Comparison of ENCODE assay signal across 24 mouse cellular contexts in the genomic region with DNA sequence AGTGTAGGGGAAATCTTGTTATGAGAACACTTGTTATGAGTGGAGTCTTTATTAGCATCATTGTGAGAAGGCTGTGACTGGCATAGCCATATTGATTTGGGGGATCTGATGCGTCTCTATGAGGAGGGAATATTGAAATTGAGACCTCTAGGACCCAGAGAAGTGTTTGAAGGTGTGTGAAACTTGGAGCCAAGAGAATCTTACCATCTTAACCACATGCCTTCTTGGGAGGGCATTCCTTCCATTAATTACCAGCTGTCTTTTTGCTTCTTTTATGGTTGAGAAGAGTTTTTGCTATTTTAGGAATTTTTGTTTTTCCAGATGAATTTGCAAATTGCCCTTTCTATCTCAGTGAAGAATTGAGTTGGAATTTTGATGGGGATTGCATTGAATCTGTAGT.
DNase-seq lines count a peak whose midpoint lies in the region; ATAC-seq and TF ChIP-seq lines count a peak whose summit lies in the region.
"Had no signal": no experiment of that assay in that cellular context is flagged by ENCODE, and none has a peak within 500 bp of the region (broad histone marks: within the 10 kb centered on the region; RNA-seq: fewer than 3 reads in every experiment).

No protein-coding gene starts in this region.

- no peak overlapping the region for H3K4me2 ChIP-seq in forebrain, embryonic 13.5 days
- no peak overlapping the region for H3K4me2 ChIP-seq in limb, embryonic 14.5 days (replicated peaks; ENCODE audit: low read depth, low read length, severe bottlenecking)
- no peak overlapping the region for H3K4me2 ChIP-seq in liver, embryonic 11.5 days
- H3K4me2 ChIP-seq: embryonic facial prominence, embryonic 12.5 days; forebrain, embryonic 15.5 days; heart, embryonic 13.5 days; hindbrain, embryonic 14.5 days had no signal

- 0 out of 2 replicates have a peak overlapping the region, but pooled peaks have one; percentile 44 for H3K27ac ChIP-seq in forebrain, embryonic 10.5 days
- no peak overlapping the region for H3K27ac ChIP-seq in forebrain, embryonic 13.5 days
- H3K27ac ChIP-seq in embryonic facial prominence, embryonic 10.5 days (replicated peaks): peak overlapping the region; percentile 65; the same call in 1 of the 2 replicates
- peak overlapping the region; percentile 3; the same call in 1 of the 2 replicates for H3K27ac ChIP-seq in limb, embryonic 14.5 days (replicated peaks; ENCODE audit: low read depth, low read length)
- no peak overlapping the region for H3K27ac ChIP-seq in liver, embryonic 11.5 days (ENCODE audit: low read depth, low read length)
- H3K27ac ChIP-seq: embryonic facial prominence, embryonic 12.5 days; forebrain, embryonic 15.5 days; heart, adult 2 months; heart, embryonic 10.5 days; heart, embryonic 13.5 days; hindbrain, embryonic 14.5 days; hindbrain, postnatal 0 days had no signal

- H3K9me3 ChIP-seq in forebrain, embryonic 10.5 days: no peaks in the 10 kb centered on the region
- no peaks in the 10 kb centered on the region for H3K9me3 ChIP-seq in forebrain, embryonic 13.5 days (replicated peaks)
- no peaks in the 10 kb centered on the region for H3K9me3 ChIP-seq in embryonic facial prominence, embryonic 10.5 days
- no peaks in the 10 kb centered on the region for H3K9me3 ChIP-seq in limb, embryonic 14.5 days (ENCODE audit: control insufficient read depth, low read length)
- no peaks in the 10 kb centered on the region for H3K9me3 ChIP-seq in liver, embryonic 11.5 days (ENCODE audit: control insufficient read depth, low read length)
- H3K9me3 ChIP-seq: embryonic facial prominence, embryonic 12.5 days; forebrain, embryonic 15.5 days; heart, embryonic 10.5 days; heart, embryonic 13.5 days had no signal

- peaks cover 15% of the 10 kb centered on the region for H3K27me3 ChIP-seq in forebrain, embryonic 10.5 days (ENCODE audit: poor library complexity, severe bottlenecking)
- no peaks in the 10 kb centered on the region for H3K27me3 ChIP-seq in forebrain, embryonic 13.5 days
- no peaks in the 10 kb centered on the region for H3K27me3 ChIP-seq in embryonic facial prominence, embryonic 10.5 days (replicated peaks; ENCODE audit: low read depth, poor library complexity, severe bottlenecking)
- no peaks in the 10 kb centered on the region for H3K27me3 ChIP-seq in limb, embryonic 14.5 days (ENCODE audit: control insufficient read depth, insufficient read depth, low read length)
- no peaks in the 10 kb centered on the region for H3K27me3 ChIP-seq in liver, embryonic 11.5 days (replicated peaks; ENCODE audit: control insufficient read depth, insufficient read depth, low read length)
- H3K27me3 ChIP-seq: embryonic facial prominence, embryonic 12.5 days; forebrain, embryonic 15.5 days; heart, embryonic 13.5 days had no signal

- peaks cover 6% of the 10 kb centered on the region for H3K4me1 ChIP-seq in forebrain, embryonic 10.5 days
- no peaks in the 10 kb centered on the region for H3K4me1 ChIP-seq in forebrain, embryonic 13.5 days
- peaks cover 15% of the 10 kb centered on the region; the same call in 1 of the 2 replicates for H3K4me1 ChIP-seq in embryonic facial prominence, embryonic 10.5 days
- peaks cover 5% of the 10 kb centered on the region for H3K4me1 ChIP-seq in limb, embryonic 14.5 days (ENCODE audit: control insufficient read depth, insufficient read depth, low read length)
- no peaks in the 10 kb centered on the region for H3K4me1 ChIP-seq in liver, embryonic 11.5 days (replicated peaks; ENCODE audit: control insufficient read depth, insufficient read depth, low read length)
- H3K4me1 ChIP-seq: forebrain, embryonic 15.5 days; heart, embryonic 10.5 days had no signal

- ATAC-seq in forebrain, embryonic 13.5 days: no peak
- ATAC-seq in limb, embryonic 14.5 days (ENCODE audit: low FRiP score, low read depth): no peak
- ATAC-seq in liver, embryonic 11.5 days (replicated peaks; ENCODE audit: low FRiP score): no peak
- ATAC-seq: activated CD4-positive, CD25-positive, alpha-beta regulatory T cell, adult 4 months; CD4-positive, CD25-positive, alpha-beta regulatory T cell, adult 4 months; forebrain, embryonic 15.5 days; hindbrain, postnatal 0 days; inflammation-experienced regulatory T-cells, adult 6 months had no signal

- no peak overlapping the region for H3K4me3 ChIP-seq in forebrain, embryonic 10.5 days
- H3K4me3 ChIP-seq in forebrain, embryonic 13.5 days: no peak overlapping the region
- no peak overlapping the region for H3K4me3 ChIP-seq in embryonic facial prominence, embryonic 10.5 days
- H3K4me3 ChIP-seq in limb, embryonic 14.5 days (replicated peaks; ENCODE audit: low read length): no peak overlapping the region
- H3K4me3 ChIP-seq in liver, embryonic 11.5 days (ENCODE audit: low read depth, low read length): no peak overlapping the region
- H3K4me3 ChIP-seq: embryonic facial prominence, embryonic 12.5 days; forebrain, embryonic 15.5 days; heart, adult 2 months; heart, embryonic 10.5 days; heart, embryonic 13.5 days had no signal

- WGBS in forebrain, embryonic 10.5 days: 86% methylated on average over 1 of the region's 1 CpGs
- 73% methylated on average over 1 of the region's 1 CpGs for WGBS in forebrain, embryonic 13.5 days
- 86% methylated on average over 1 of the region's 1 CpGs for WGBS in embryonic facial prominence, embryonic 10.5 days
- 67% methylated on average over 1 of the region's 1 CpGs for WGBS in limb, embryonic 14.5 days
- WGBS in liver, embryonic 11.5 days: 73% methylated on average over 1 of the region's 1 CpGs

- no peak for TF ChIP-seq POLR2A in limb, embryonic 14.5 days (IDR thresholded peaks at IDR 0.05; ENCODE audit: borderline replicate concordance, extremely low read depth, insufficient read depth, insufficient read length)

- no peaks in the 10 kb centered on the region for H3K36me3 ChIP-seq in forebrain, embryonic 10.5 days (replicated peaks)
- no peaks in the 10 kb centered on the region for H3K36me3 ChIP-seq in forebrain, embryonic 13.5 days (ENCODE audit: poor library complexity, severe bottlenecking)
- no peaks in the 10 kb centered on the region for H3K36me3 ChIP-seq in embryonic facial prominence, embryonic 10.5 days (replicated peaks)
- H3K36me3 ChIP-seq in limb, embryonic 14.5 days (ENCODE audit: control insufficient read depth, insufficient read depth, low read length): no peaks in the 10 kb centered on the region
- no peaks in the 10 kb centered on the region for H3K36me3 ChIP-seq in liver, embryonic 11.5 days (ENCODE audit: control insufficient read depth, insufficient read depth, low read length)
- H3K36me3 ChIP-seq: embryonic facial prominence, embryonic 12.5 days; forebrain, embryonic 15.5 days; heart, embryonic 10.5 days; heart, embryonic 13.5 days had no signal

- DNase-seq in forebrain, embryonic 10.5 days (ENCODE audit: extremely low spot score, low spot score): no peak
- DNase-seq in embryonic facial prominence, embryonic 10.5 days (ENCODE audit: low spot score): no peak
- DNase-seq in limb, embryonic 14.5 days (ENCODE audit: low spot score): no peak
- DNase-seq in B cell, adult 2 months: no peak
- DNase-seq in liver, embryonic 11.5 days (ENCODE audit: low spot score): no peak
- no peak for DNase-seq in ovary, postnatal 36 days (ENCODE audit: low spot score)
- DNase-seq: adrenal gland, adult 8-10 months; adrenal gland, postnatal 36 days; cerebellum, adult 18-20 months; cerebellum, adult 9-10 months; cerebellum, postnatal 14 days; gastrocnemius, postnatal 36 days; heart, postnatal 4 days had no signal

- no peak overlapping the region for H3K9ac ChIP-seq in forebrain, embryonic 13.5 days
- no peak overlapping the region for H3K9ac ChIP-seq in limb, embryonic 14.5 days (ENCODE audit: low read depth, low read length, severe bottlenecking)
- H3K9ac ChIP-seq in liver, embryonic 11.5 days (ENCODE audit: low read depth, low read length): no peak overlapping the region
- H3K9ac ChIP-seq: embryonic facial prominence, embryonic 12.5 days; forebrain, embryonic 15.5 days; heart, embryonic 13.5 days; hindbrain, embryonic 14.5 days had no signal

Comparison
In these comparisons a context has a peak if more than half of its experiments do, and no peak if none do; other contexts are left out.
1. H3K27ac ChIP-seq: peak in forebrain, embryonic 10.5 days (single experiment), embryonic facial prominence, embryonic 10.5 days (single experiment) and limb, embryonic 14.5 days (single experiment); none in forebrain, embryonic 13.5 days (single experiment) and liver, embryonic 11.5 days (single experiment).